Mouse (Mus musculus): ENCODE results near the gene Cops6.

The Cops6 gene

GRCm38 (mm10) chr5:138160842-138161665 is at the start of gene Cops6:
Gene Cops6 (plus strand): TSS chr5:138161071.
- peak; percentile 93 to 95 for DNase-seq (ENCODE audit: low spot score in 2 of 2)

DNA sequence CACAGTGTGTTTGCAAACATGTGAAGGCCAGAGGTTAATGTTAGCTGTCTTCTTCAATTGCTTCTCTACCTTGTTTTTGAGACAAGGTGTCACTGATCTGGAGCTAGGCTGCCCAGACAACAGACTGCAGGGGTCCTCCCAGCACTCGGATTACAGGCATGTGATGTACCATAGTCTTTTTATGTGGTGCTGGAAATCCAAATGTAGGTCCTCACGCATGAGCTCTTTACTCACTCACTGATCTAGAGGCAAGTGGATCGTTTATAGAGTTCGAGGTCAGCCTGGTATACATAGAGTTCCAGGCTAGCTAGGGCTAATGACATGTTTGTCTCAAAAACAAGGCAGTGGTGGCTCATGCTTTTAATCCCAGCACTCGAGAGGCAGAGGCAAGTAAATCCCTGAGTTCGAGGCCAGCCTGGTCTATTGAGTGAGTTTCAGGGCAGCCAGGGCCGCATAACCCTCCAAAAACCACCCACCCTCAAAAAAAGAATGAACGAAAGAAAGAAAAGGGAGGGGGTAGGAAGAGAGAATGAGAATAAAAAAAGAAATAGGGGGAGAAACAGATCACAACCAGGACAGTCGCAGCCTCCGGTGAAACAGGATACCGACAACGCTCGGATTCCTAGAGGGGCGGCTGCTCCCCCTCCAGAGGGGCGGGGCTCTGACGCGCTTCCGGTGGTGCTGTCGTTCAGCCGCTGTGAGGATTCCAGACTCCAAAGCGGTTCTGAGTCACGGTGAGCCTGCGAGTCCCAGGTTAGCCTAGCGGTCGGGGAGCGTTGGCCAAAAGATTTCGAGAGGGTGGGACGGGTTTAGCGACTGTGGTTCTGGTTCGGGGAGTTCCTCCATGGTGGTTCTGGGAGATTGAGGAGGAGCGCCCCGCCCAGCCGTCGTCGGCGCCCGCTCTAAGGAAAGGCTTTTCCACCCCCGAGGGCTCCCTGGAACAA is 44.3 kb upstream of the Cops6 start, which contains the start of gene Zscan21:
Zscan21 (plus strand) TSS at position 649 of the 944 bp plus-strand sequence.
- DNase-seq (ENCODE audit: low spot score in 2 of 2) = peak; percentile 78 to 84

DNA sequence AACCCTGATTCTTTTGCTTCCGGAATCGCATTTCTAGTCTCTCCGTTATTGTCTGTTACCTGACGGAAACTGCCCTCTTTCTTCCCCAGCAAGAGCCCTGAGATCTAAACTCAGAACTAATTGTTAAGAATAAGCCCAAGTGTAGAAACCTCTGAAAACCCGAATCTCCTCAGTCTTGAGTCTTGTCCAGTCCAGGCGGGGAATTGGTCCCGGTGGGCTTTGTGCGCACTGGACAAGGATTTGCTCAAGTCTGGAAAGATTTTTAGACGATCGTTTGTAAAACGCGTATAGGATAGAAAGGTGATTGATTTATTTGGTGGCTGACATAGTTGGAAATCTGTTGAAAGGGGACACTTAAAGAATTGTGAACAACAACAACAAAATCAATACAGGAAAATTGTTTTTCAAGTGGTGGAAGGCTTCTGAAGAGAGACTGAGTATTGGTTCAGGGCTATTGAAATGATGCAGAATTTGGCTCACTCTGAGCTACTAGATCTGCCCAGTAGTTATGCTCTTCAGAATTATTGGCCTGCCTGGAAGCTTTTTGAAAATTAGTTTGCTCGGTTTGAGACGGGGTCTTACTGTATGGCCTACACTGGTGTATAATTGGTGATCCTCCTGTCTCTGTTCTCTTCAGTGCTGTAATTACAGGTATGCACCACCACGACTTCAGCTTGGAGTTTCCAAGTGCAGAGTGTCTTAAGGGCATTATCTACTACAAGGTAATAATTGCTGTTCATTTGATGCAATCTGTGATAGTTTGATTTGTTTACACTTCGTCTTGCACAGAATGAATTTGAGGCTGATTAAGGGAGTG is 43.5 kb upstream of the Cops6 start:
- no peak for DNase-seq (ENCODE audit: low spot score in 2 of 2)

DNA sequence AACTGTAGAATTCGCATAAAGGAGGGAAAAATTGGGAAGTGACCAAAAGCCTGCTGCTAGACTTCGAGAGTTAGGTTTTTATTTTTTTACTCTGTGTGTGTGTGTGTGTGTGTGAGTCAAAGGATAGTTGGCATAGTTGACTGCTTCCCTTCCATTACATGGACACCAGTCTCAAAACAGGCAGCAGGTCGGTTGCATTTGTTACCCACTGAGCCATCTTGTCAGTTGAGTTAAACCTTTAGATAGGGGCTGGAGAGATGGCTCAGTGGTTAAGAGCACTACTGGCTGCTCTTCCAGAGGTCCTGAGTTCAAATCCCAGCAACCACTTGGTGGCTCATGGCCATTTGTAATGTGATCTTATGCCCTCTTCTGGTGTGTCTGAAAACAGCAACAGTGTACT is 42.8 kb upstream of the Cops6 start:
- no peak for DNase-seq (ENCODE audit: low spot score in 2 of 2)

GRCm38 (mm10) chr5:138132425-138133064 is 28.3 kb upstream of the Cops6 start:
- no peak for DNase-seq (ENCODE audit: low spot score in 2 of 2)

- DNase-seq (ENCODE audit: low spot score in 2 of 2) = no peak
Observed at GRCm38 (mm10) chr5:138137257-138137656, 23.6 kb upstream of the Cops6 start.

- DNase-seq (ENCODE audit: low spot score in 2 of 2) = peak in 1 of 2 experiments; percentile 12
Observed at GRCm38 (mm10) chr5:138137935-138138549, 22.8 kb upstream of the Cops6 start.

DNA sequence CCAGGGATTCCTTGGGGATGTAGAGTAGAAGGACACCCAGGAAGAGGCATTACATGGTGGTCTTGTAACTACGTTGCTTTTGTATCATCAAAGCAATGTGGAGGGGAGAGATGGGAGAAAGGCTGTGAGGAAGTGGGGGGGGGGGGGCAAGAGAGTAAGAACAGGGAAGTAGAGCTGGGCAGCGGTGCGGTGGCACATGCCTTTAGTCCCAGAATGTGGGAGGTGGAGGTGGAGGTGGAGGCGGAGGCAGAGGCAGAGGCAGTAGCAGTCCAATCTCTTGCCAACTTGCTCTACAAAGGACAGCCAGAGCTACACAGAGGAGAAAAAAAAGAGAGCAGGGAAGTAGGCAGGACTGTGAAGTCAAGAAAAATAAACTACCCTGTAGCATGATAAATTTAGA is 22.3 kb upstream of the Cops6 start:
- no peak for DNase-seq (ENCODE audit: low spot score in 2 of 2)

DNA sequence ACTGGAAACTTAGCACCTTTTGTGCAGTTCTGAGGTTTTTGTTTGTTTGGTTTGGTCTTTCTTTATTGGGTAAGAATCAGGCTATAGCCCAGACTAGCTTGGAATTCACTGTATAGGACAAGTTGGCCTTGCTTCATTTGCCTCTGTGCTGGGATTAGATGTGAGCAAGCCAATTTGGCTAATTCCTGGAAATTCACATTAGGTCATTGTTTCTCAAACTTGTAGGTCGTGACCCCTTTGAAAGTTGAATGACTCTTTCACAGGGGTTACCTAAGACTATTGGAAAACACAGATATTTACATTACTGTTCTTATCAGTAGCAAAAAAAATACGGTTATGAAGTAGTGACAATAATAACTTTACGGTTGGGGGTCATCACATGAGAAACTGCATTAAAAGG is 6.5 kb upstream of the Cops6 start:
- DNase-seq (ENCODE audit: low spot score in 2 of 2) = no peak

- peak; percentile 90 to 91 for DNase-seq (ENCODE audit: low spot score in 2 of 2)
Observed at GRCm38 (mm10) chr5:138155443-138155976, 5.4 kb upstream of the Cops6 start, which contains the start of gene Zfp113. Gene Zfp113 (minus strand): TSS chr5:138155744.

DNA sequence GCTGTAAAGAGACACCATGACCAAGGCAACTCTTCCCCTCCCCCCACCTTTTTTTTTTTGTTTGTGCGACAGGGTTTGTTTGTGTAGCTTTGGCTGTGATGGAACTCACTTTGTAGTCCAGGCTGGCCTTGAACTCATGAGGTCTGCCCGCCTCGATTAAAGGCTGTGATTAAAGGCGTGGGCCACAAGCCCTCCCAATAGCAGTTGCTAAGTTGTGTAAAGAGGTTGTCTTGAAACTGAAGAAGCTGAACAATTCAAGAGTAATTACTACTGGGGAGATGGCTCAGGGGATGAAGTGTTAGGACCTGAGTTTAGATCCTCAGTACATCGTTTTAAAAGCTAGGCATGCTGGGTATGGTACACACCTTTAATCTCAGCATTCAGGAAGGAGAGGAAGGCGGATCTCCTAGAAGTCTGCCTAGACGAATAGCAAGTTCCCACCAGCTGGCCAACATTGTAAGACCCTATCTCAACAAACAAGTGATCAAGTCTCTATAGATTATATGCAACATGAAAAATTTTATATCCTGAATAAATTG is 578 bp upstream of the Cops6 start:
- no peak for DNase-seq (ENCODE audit: low spot score in 2 of 2)

GRCm38 (mm10) chr5:138163046-138163445 is 2.2 kb downstream of the Cops6 start:
- no peak for DNase-seq (ENCODE audit: low spot score in 2 of 2)

GRCm38 (mm10) chr5:138163610-138164009 is 2.7 kb downstream of the Cops6 start:
- no peak for DNase-seq (ENCODE audit: low spot score in 2 of 2)

GRCm38 (mm10) chr5:138165594-138165993 is 4.7 kb downstream of the Cops6 start:
- no peak for DNase-seq (ENCODE audit: low spot score in 2 of 2)

DNA sequence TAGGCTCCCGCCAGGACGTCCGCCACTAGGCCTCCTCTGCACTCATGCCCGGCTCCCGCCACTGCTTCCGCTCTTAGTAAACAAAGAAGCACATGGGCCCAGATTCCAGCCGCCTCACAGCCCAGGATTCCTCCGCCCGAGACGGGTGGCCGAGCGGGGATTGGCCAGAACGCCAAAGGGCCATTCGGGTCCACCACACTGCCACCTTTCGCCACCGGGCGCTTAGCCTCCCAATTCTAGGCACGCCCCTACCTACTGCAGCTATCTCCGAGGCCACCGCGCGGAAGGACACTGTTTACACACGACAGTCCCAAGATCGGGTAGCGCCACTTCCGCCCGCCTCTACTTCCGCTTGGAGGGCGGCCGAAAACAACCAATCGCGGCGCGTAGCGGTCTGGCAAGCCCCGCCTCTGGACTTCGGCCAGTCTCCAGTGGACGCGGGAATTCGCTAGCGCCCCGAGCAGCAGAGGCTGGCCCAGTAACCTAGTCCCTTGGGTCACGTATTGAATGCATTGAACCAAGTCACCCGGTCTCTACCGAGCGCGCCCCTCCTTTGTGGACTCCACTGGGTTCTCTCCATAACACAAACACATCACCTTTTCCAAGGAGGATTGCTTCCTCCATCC is 10.2 kb downstream of the Cops6 start:
- peak; percentile 93 to 94 for DNase-seq (ENCODE audit: low spot score in 2 of 2)

- DNase-seq (ENCODE audit: low spot score in 2 of 2) = peak; percentile 94
Observed at GRCm38 (mm10) chr5:138171695-138172491, 11.0 kb downstream of the Cops6 start, which contains the start of the genes Ap4m1 and Mcm7. Gene Ap4m1 (plus strand): TSS chr5:138172002. Gene Mcm7 (minus strand): TSS chr5:138172422.

DNA sequence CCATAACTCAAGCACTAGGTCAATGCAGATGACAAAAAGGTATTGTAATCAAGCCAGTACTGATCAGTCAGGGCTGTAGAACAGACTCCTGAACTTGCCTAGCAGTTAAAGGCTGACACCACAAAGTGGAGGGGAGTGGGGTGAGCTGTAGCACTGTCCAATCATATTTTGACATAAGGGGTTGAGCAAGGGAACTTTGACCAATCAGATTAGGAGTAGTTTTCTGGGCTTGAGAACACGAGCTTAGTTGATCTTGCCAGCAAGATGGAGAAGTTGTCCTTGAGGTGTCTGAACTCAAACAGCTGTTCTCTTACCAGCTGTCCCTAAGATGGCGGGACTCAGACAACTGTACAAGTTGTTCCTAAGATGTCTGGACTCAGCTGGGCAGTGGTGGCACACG is 12.3 kb downstream of the Cops6 start:
- DNase-seq (ENCODE audit: low spot score in 2 of 2) = no peak

DNA sequence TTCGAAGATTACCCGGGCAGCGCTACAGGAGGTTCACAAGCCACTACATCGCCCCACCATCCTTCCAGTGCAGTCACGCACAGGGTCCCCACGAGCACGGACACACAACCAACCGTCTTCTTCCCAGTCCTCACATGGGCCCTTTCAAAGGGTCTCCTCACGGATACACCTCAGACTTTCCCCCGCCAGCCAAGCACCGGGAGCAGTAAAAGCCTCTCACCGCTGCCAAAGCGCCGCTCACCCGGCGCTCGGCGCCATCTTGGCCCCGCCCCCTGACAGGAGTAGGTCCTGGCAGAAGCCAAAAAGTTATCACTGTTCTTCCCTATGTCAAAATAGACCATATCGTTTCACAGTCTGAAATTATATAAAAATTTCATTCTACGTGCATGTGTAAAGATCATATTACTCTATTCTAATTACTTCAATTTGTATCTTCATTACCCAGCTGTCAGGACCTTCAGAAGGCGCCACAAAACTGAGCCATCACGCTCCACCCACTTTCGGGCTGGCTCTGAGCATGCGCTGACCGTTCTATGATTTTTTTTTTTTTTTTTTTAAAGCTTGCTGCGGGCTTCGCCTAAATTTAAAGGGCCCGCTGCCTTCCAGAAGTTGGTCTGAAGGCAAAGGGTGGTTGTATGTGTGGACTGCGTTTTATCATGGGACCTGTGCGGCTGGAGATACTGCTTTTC is 26.2 kb downstream of the Cops6 start, which contains the start of the genes Taf6 and Cnpy4:
Taf6 (minus strand) TSS at position 502 of the 689 bp plus-strand sequence.
Cnpy4 (plus strand) TSS at position 536 of the 689 bp plus-strand sequence.
- peak; percentile 83 to 86 for DNase-seq (ENCODE audit: low spot score in 2 of 2)

All from natural killer cell, adult 2 months (primary cell).